Mouse (Mus musculus): ENCODE measurements around the gene Las1l.
"Not testable (repeated sequence)": the region's sequence is repeated elsewhere in the genome, so short reads cannot be mapped to it uniquely, and the experiment has no call there.

The Las1l gene

GRCm38 (mm10) chrX:95956497-95957293 lies at the start of gene Las1l:
TSS of gene Las1l (minus strand) at chrX:95956962.
- peak; percentile 83 to 90 for DNase-seq (ENCODE audit: low spot score in 2 of 2)

- DNase-seq (ENCODE audit: low spot score in 2 of 2) = no peak
Measured at GRCm38 (mm10) chrX:96006395-96006794, 49.6 kb upstream of the Las1l start.

DNA sequence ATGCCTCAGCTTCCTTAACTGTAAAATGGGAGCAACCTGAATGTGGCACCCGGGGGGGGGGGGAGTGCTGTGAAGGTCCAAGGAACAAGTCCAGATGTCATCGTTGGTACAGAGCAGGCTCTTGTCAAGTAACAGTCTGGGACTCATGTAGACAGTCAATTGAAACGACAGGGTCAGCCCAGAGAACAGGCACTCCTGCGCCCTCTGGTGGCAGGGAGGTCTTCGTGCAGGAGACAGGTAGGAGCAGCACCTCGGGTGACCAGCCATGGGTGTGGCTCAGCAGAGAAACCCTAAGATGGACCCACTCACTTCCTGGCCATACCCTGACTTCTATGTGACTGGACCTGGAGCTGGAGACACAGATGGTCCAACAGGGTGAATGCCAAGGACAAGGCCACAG lies 42.8 kb upstream of the Las1l start:
- DNase-seq (ENCODE audit: low spot score in 2 of 2) = no peak

- no peak for DNase-seq (ENCODE audit: low spot score in 2 of 2)
Measured at GRCm38 (mm10) chrX:95993206-95993605, 36.4 kb upstream of the Las1l start.

DNA sequence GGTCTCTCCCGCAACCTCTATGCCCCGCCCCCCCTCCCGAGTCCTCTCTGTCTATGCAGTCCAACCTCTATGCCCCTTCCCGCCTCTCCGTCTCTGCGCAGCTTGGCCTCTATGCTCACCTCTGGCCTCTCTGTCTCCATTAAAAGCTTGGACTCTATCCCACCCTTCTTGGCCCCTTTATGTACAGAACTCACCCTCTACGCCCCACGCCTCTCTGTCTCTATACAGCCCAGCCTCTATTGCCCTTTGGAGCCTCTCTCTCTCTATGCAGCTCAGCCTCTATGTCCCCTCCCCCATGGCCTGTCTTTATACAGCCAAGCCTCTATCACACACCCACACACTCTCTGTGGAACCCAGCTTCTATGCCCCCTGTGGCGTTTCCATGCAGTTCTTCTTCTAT lies 13.2 kb upstream of the Las1l start:
- no peak for DNase-seq (ENCODE audit: low spot score in 2 of 2)

- DNase-seq (ENCODE audit: low spot score in 2 of 2) = no peak
Measured at GRCm38 (mm10) chrX:95969116-95969515, 12.4 kb upstream of the Las1l start.

GRCm38 (mm10) chrX:95968594-95968965 lies 11.8 kb upstream of the Las1l start:
- peak; percentile 65 to 78 for DNase-seq (ENCODE audit: low spot score in 2 of 2)

DNA sequence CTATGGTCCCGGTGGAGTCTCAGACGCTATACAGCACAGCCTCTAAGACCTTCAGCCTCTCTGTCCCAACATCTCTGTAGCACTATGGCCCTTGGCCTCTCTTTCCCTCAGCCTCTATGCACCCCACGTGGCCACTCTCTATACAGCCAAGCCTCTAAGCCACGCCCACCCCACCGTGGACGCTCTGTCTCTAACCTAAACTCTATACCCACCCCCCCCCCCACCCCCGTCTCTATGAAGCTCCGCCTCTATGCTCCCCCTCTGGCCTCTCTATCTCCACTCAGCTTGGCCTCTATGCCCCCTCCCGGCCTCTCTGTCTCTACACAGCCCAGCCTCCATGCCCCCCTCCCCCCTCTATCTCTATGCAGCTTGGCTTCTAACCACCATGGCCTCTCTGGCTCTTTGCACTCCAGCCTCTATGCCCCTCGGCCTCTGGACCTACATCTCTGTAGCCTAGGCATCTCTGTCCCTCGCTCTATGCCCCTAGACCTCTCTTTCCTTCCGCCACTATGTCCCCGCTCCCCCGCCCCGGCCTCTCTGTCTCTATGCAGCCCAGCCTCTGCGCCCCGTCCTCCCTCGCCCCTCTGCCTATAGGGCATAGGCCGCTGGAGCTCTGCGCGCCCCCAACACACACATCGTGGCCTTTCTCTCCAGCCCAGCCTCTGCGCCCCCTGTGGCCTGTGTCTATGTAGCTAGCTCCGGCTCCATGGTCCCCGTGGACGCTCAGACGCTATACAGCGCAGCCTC lies 11.3 kb upstream of the Las1l start:
- peak; percentile 5 to 51 for DNase-seq (ENCODE audit: low spot score in 2 of 2)

GRCm38 (mm10) chrX:95965036-95965435 lies 8.3 kb upstream of the Las1l start:
- DNase-seq (ENCODE audit: low spot score in 2 of 2) = no peak

DNA sequence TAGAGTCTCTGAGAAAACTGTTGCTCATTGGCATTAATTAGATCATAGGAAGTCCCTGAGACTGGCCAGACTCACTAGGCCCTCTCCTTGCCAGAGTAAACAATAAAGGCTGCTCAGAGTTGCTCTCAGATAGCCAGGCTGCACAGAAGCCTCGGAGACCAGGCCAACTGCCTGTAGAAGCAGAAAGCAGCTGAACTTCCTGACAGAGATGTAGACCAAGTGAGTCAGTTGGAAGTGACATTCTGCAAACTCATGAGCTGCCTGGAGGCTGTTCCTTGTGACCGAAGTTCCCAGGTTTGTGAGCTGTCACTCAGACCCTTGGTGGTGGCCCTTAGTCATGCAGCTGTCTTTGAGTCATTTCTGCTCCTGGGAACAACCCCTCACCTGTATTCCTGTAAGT lies 6.6 kb upstream of the Las1l start:
- DNase-seq (ENCODE audit: low spot score in 2 of 2) = no peak

DNA sequence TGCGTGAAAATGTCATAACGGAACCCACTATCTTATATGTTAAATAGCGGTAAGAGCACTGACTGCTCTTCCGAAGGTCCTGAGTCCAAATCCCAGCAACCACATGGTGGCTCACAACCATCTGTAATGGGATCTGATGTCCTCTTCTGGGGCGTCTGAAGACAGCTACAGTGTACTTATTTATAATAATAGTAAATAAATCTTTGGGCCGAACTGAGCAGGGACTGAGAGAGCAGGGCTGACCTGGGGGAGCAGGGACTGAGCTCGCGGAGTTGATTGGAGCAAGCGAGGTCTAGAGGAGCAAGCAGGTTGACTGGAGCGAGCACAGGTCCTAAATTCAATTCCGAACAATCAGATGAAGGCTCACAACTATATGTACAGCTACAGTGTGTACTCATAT lies 699 bp upstream of the Las1l start:
- not testable (repeated sequence) for DNase-seq (ENCODE audit: low spot score in 2 of 2)

- DNase-seq (ENCODE audit: low spot score in 2 of 2) = peak in 1 of 2 experiments; percentile 9
Measured at GRCm38 (mm10) chrX:95950776-95951175, 6.0 kb downstream of the Las1l start.

DNA sequence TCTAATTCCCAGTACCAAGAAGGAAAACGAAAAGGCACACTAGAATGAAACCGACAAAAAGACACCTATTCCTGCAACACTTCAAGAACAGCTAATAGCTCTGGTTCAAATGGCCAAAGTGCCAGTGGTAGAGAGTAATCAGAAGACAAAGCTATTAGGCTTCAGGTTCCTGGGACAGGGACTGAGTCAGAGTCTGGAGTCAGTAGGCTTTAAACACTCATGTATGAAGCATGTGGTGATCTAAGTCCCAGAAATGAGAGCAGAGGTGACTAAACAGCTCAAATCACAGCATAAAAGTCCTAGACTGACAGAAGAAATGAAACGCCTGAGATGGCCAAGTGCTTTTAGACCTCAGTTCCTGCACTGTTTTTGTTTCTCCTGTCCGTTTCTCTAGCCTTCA lies 8.6 kb downstream of the Las1l start:
- no peak for DNase-seq (ENCODE audit: low spot score in 2 of 2)

DNA sequence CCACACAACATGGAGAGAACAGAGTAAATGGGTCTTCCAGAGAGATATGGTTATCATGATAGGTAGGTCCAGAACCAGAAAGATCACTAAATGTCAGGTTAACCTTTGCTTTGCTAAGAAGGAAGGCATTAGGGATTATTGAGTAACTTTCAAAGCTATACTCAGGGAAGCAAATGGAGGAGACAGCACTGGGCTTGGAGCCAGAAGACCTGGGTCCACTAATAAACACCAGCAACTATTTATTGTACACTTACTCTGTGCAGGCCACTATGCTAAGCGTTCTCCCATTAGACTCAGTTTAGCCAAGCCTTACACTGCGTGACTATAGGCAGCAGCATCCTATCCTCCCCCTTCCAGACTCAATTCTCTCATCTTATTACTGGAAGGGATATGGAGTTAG lies 11.3 kb downstream of the Las1l start:
- no peak for DNase-seq (ENCODE audit: low spot score in 2 of 2)

GRCm38 (mm10) chrX:95935481-95935880 lies 21.3 kb downstream of the Las1l start:
- DNase-seq (ENCODE audit: low spot score in 2 of 2) = no peak

DNA sequence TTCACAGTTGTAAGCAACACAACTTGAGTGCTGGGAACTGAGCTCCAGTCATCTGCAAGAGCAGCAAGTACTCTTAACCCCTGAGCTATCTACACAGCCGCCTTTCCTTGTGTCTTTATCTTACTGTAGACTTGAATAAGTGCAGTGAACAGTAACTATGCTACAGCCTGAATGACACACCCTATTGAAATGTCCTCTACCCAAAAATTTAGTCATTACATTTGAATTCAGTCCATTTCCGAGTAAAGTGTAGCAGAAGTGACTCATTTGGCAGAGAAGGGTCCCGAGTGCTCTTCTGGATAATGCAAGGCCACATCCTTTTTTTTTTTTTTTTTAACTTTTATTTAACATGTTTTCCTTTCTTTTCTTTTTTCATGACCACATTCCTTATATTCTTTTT lies 54.0 kb downstream of the Las1l start:
- no peak for DNase-seq (ENCODE audit: low spot score in 2 of 2)

Data from urinary bladder, postnatal 36 days (tissue).